Mouse (Mus musculus): ENCODE results near the gene Zdhhc1. TPM values are rescaled to one million over a fixed set of nuclear protein-coding genes. Genes with fewer than 3 reads are reported as not detected.

Zdhhc1 gene
- 40.6 and 41.7 TPM in 2 replicates for polyA plus RNA-seq (2015; fragmentation: Nextera tagmentation; extraction: Ambion mirVana)

DNA sequence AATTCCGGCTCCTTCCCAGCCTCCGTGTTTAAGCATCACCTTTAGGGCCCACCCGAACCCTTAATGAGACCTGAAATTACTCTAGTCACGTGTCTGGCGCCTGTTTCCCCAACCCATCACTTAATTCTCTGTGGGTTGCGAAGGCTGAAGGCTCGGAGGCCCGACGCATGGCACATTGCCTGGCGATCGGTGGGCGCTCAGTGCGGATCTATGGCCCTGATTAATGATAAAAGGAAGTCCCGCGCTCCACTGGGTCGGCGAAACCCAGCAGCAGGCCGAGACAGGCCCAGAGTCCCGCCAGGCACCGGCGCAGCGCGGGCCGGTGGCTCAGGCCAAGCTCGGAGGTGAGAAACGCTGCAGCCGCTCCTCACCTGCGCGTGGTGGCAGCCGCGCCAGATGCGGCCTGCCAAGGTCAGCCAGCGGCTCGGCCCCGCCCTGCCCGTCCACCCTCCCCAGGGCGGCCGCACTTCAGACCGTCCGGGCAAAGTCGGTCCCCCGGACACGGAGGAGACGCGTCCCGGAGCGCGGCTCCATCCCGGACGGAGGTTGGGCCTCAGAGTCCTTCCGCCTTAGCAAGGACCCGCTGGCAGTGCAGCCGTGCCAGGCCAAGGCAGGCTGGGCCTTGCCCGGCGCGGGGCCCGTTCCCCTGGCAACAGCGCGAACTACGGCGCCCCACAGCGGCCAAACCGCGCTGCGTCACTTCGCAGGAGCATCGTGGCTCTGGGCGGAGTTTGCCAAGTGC is at the start of gene Zdhhc1:
Gene Zdhhc1, minus strand, starts transcription at position 464 of the 742 bp plus-strand sequence.
- Histone ChIP-seq H3K27ac (ENCODE audit: low read length) (peak within 1 kb of the TSS; percentile 87), H3K4me3 (ENCODE audit: low read depth, low read length) (peak within 1 kb of the TSS; percentile 78), H3K4me1 (ENCODE audit: insufficient read depth, low read depth, low read length) (peaks cover 22% of the 10 kb centered on the region; the same call in 1 of the 2 replicates), H3K27me3 (replicated peaks; ENCODE audit: insufficient read depth, low read length) (no peaks in the 10 kb centered on the region), H3K9ac (replicated peaks; ENCODE audit: low read depth) (peak within 1 kb of the TSS; percentile 69), H3K4me2 (replicated peaks; ENCODE audit: low read depth, low read length) (peak within 1 kb of the TSS; percentile 72), H3K36me3 (ENCODE audit: insufficient read depth, low read length) (no peaks in the 10 kb centered on the region), H3K9me3 (ENCODE audit: low read length) (no peaks in the 10 kb centered on the region)
- ATAC-seq (peak; percentile 80), DNase-seq (ENCODE audit: low spot score) (peak; percentile 89)
- no peak for TF ChIP-seq EP300 (IDR thresholded peaks at IDR 0.05)
- TF ChIP-seq CTCF (IDR thresholded peaks at IDR 0.05), result peak; percentile 76
- WGBS, result 1% methylated on average over 64 of the region's 68 CpGs

DNA sequence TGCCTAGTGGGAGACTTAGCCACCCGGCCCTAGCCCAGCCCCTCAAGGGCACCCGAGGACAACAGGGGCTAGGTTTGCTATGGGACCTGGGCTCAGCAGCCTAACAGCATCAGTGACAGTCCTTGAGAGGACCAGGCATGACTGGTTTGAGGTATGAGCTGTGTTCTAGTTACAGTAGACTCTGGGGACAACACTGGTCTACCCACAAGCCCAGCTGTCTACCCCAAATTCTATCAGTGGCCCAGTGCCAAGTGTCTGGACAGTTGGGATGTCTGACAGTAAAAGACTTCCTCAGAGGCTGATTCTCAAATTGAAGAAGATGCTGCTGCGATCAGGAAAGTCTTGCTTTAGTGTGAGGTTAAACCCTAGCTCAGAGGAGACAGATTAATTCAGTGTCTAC is 48.5 kb upstream of the Zdhhc1 start:
- no peak for DNase-seq (ENCODE audit: low spot score)
- no peak overlapping the region for H3K4me2 ChIP-seq (replicated peaks; ENCODE audit: low read depth, low read length)
- peak overlapping the region; percentile 55 for H3K27ac ChIP-seq (ENCODE audit: low read length)
- H3K36me3 ChIP-seq (ENCODE audit: insufficient read depth, low read length), result no peaks in the 10 kb centered on the region
- H3K4me3 ChIP-seq (ENCODE audit: low read depth, low read length), result no peak overlapping the region
- H3K27me3 ChIP-seq (replicated peaks; ENCODE audit: insufficient read depth, low read length), result no peaks in the 10 kb centered on the region
- ATAC-seq, result no peak
- WGBS, result 78% methylated on average over 3 of the region's 3 CpGs
- peaks cover 18% of the 10 kb centered on the region for H3K4me1 ChIP-seq (ENCODE audit: insufficient read depth, low read depth, low read length)
- no peak for TF ChIP-seq EP300 (IDR thresholded peaks at IDR 0.05)
- no peak for TF ChIP-seq CTCF (IDR thresholded peaks at IDR 0.05)
- H3K9me3 ChIP-seq (ENCODE audit: low read length), result no peaks in the 10 kb centered on the region
- H3K9ac ChIP-seq (replicated peaks; ENCODE audit: low read depth), result no peak overlapping the region

DNA sequence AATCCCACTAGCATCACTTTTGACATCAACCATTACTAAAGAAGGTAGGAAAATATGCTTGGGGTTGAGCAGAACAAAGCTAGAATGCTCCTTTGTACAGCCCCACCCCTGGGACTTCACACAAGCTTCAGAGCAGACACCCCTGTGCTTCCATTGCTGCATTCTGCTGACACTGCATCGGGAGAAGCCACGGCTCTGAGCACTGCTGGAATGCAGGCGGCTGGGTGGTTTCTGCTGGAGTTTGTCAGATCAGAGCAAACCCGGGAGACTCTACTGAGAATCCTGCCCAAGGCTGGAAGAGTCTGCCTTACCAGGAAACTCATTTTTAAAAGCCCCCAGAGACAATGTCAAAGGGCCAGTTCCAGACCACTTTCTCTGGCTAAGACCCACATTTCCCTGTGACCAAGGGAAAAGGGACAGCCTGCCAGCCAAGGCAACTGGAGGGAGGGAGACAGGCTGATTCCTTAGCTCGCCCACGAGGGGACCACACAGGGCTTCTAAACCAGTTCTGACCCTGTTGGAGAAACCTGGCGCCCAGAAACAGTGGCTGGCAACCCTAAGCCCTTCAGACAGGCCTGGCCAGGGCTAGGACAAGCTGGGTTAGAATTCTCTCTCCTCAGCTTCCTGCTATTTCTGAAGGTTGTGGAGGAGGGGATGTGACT is 48.0 kb upstream of the Zdhhc1 start:
- H3K36me3 ChIP-seq (ENCODE audit: insufficient read depth, low read length), result no peaks in the 10 kb centered on the region
- 0 out of 2 replicates have a peak, but pooled peaks have one; percentile 18 for ATAC-seq
- H3K27me3 ChIP-seq (replicated peaks; ENCODE audit: insufficient read depth, low read length), result no peaks in the 10 kb centered on the region
- DNase-seq (ENCODE audit: low spot score), result peak; percentile 48
- TF ChIP-seq EP300 (IDR thresholded peaks at IDR 0.05) (no peak), CTCF (IDR thresholded peaks at IDR 0.05) (no peak)
- WGBS, result 48% methylated on average over 7 of the region's 7 CpGs
- H3K27ac ChIP-seq (ENCODE audit: low read length), result peak overlapping the region; percentile 55
- peaks cover 18% of the 10 kb centered on the region for H3K4me1 ChIP-seq (ENCODE audit: insufficient read depth, low read depth, low read length)
- no peak overlapping the region for H3K4me2 ChIP-seq (replicated peaks; ENCODE audit: low read depth, low read length)
- no peak overlapping the region for H3K4me3 ChIP-seq (ENCODE audit: low read depth, low read length)
- H3K9ac ChIP-seq (replicated peaks; ENCODE audit: low read depth), result no peak overlapping the region
- no peaks in the 10 kb centered on the region for H3K9me3 ChIP-seq (ENCODE audit: low read length)

DNA sequence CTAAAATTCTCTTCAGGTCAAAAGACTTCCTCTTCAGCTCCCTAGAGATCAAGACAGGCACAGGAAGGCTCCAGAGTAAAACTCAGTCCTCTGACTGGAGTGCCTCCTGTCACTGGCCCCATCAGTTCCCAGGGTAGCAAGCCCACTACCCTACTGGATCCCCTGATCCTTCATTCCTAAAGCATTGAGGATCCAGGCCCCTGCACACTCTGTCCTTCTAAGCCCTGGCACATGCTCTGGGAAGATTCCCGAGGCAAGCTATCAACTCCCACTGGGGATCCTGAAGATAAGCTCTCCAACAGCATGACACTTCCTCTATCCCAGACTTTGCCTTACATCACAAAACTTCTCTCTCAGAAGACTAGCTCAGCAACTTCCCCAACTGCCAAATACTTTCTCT is 47.0 kb upstream of the Zdhhc1 start:
- no peak for ATAC-seq
- H3K36me3 ChIP-seq (ENCODE audit: insufficient read depth, low read length), result peaks cover 3% of the 10 kb centered on the region; the same call in 1 of the 2 replicates
- 15% methylated on average over 1 of the region's 1 CpGs for whole genome bisulfite sequencing

DNA sequence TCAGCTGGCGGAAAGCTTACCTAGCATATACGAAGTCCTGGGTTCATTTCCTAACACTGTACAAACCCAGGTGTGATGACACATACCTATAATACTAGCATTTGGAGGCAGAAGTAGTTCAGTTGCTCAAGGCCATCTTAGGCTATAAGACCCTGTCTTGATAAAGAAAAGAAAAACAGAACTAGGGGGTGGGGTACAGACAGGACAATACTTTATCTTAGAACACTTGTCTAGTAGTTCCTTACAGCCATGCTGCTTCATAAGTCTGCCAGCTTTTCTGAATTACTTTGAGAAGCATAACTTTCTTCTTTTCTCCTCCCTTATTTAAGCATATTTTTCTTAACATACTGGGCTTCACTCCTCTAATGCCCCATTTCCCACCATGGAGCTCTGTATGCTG is 46.1 kb upstream of the Zdhhc1 start:
- Histone ChIP-seq H3K27ac (ENCODE audit: low read length) (no peak overlapping the region), H3K4me3 (ENCODE audit: low read depth, low read length) (no peak overlapping the region), H3K9me3 (ENCODE audit: low read length) (no peaks in the 10 kb centered on the region), H3K27me3 (replicated peaks; ENCODE audit: insufficient read depth, low read length) (no peaks in the 10 kb centered on the region), H3K9ac (replicated peaks; ENCODE audit: low read depth) (no peak overlapping the region), H3K4me1 (ENCODE audit: insufficient read depth, low read depth, low read length) (peaks cover 18% of the 10 kb centered on the region), H3K4me2 (replicated peaks; ENCODE audit: low read depth, low read length) (no peak overlapping the region), H3K36me3 (ENCODE audit: insufficient read depth, low read length) (peaks cover 11% of the 10 kb centered on the region; the same call in 1 of the 2 replicates)
- WGBS, result 90% methylated on average over 2 of the region's 2 CpGs
- ATAC-seq (no peak), DNase-seq (ENCODE audit: low spot score) (no peak)
- no peak for TF ChIP-seq EP300 (IDR thresholded peaks at IDR 0.05)
- no peak for TF ChIP-seq CTCF (IDR thresholded peaks at IDR 0.05)

More for the DNA sequence above, 47.0 kb upstream of the Zdhhc1 start:
- DNase-seq (ENCODE audit: low spot score), result peak; percentile 27
- H3K4me1 ChIP-seq (ENCODE audit: insufficient read depth, low read depth, low read length), result peaks cover 18% of the 10 kb centered on the region
- no peaks in the 10 kb centered on the region for H3K9me3 ChIP-seq (ENCODE audit: low read length)
- H3K27ac ChIP-seq (ENCODE audit: low read length), result peak overlapping the region; percentile 38; the same call in 1 of the 2 replicates
- H3K9ac ChIP-seq (replicated peaks; ENCODE audit: low read depth), result no peak overlapping the region
- H3K4me2 ChIP-seq (replicated peaks; ENCODE audit: low read depth, low read length), result no peak overlapping the region
- no peak overlapping the region for H3K4me3 ChIP-seq (ENCODE audit: low read depth, low read length)
- H3K27me3 ChIP-seq (replicated peaks; ENCODE audit: insufficient read depth, low read length), result no peaks in the 10 kb centered on the region
- TF ChIP-seq EP300 (IDR thresholded peaks at IDR 0.05) (no peak), CTCF (IDR thresholded peaks at IDR 0.05) (no peak)

DNA sequence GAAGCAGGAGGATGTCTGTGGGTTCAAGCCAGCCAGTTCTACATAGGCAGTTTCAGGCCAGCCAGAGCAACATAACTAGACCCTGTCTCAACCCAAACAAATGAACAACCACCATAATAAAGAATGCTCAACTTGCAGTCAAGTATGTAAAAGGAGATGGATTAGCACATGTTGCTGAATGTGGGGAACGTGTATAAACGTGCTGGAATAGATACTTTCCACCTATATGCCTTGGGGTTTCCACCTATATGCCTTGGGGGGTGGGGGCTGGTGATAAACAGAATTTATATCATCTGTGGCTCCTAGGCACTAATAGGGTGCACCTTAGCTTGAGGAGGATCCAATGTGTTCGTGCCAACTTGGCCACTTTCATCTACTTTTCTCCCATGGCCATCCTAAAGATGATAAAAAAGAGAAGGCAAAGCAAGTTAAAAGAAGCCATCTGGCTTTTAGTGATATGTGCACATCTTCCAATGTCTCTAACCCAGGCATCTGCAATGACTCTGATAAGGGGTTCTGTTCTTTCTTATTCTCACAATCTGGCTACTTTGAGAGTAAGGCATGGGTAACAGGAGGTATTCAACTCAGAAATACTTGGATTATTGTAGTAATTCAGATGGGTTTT is 45.4 kb upstream of the Zdhhc1 start:
- H3K27me3 ChIP-seq (replicated peaks; ENCODE audit: insufficient read depth, low read length), result no peaks in the 10 kb centered on the region
- H3K9ac ChIP-seq (replicated peaks; ENCODE audit: low read depth), result no peak overlapping the region
- peaks cover 16% of the 10 kb centered on the region for H3K4me1 ChIP-seq (ENCODE audit: insufficient read depth, low read depth, low read length)
- no peaks in the 10 kb centered on the region for H3K9me3 ChIP-seq (ENCODE audit: low read length)
- no peak overlapping the region for H3K27ac ChIP-seq (ENCODE audit: low read length)
- no peak overlapping the region for H3K4me3 ChIP-seq (ENCODE audit: low read depth, low read length)
- TF ChIP-seq EP300 (IDR thresholded peaks at IDR 0.05) (no peak), CTCF (IDR thresholded peaks at IDR 0.05) (no peak)
- WGBS, result 88% methylated on average over 3 of the region's 3 CpGs
- DNase-seq (ENCODE audit: low spot score), result no peak
- H3K36me3 ChIP-seq (ENCODE audit: insufficient read depth, low read length), result peaks cover 16% of the 10 kb centered on the region; the same call in 1 of the 2 replicates
- no peak overlapping the region for H3K4me2 ChIP-seq (replicated peaks; ENCODE audit: low read depth, low read length)
- ATAC-seq, result no peak
